Mouse (Mus musculus) megakaryocyte, embryonic 14.5 days (primary cell): ENCODE measurements around the gene Zfx.

Experiments
- FLI1 ChIP-seq: IDR thresholded peaks from 2 replicates; pipeline ENCODE4 v1.6.1; 2012; ENCODE audit warnings: low read length, inconsistent platforms, mixed read lengths
- GATA1 ChIP-seq: IDR thresholded peaks from 3 replicates; pipeline ENCODE4 v1.6.1; 2012; ENCODE audit warnings: mixed read lengths, low read length, inconsistent platforms, borderline replicate concordance

DNA sequence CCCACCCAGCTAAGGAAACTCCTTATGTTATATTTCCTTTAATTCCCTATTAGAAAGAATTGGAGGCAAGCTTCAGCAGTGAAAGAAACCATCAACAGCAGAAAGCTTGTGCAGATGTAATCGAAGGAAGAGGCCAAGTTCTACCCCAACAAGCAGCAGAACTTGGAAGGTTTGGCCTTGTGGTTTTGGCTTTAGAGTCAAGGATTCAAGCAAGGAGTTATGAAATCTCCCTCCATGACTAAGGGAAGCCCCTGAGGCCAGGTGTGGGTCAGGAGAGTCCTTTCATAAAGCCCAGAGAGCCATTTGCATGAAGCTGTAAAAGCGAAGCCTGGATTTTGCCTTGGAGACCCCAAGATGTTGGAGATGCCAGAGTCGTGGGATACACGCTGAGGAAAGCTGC is 11.6 kb upstream of the Zfx start:
- TF ChIP-seq GATA1 (no peak), FLI1 (no peak)
